Mouse (Mus musculus) ZHBTc4 (cell line): ENCODE measurements at regions not wholly inside any gene's neighbourhood (a gene's known extent, or its start where the extent isn't known, plus 50 kb on each side); places are given as distances from the start of the nearest gene placed in this dataset.

Experiments used
- DNase-seq: peaks from one replicate; pipeline ENCODE4 v3.0.0-alpha.2; 2011; ENCODE audit warnings: low read depth, low spot score

DNA sequence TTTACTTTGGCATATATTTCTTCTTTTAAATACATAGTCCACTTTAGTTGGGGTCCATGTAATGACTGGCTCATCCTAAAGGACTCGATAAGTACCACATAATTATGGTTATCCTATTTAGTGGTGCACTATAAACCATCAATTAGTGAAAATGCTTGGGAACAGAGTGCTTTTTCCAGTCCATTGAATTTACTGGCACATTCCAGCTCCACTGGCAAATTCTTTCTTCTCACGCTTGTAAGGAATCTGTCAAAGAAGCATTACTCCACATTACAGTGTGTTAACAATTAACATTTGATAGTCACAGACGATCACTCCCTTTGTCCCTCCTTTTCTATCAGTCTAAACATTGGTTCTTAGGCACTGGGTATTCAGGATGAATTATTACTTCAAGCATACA is 241.7 kb upstream of the Gli3 start:
- no peak for DNase-seq

- no peak for DNase-seq
Measured at GRCm38 (mm10) chr13:15227641-15228040, 235.4 kb upstream of the Gli3 start.
